Mouse (Mus musculus) intestine, embryonic 14.5 days (tissue): Measurements from ENCODE around the gene Litaf. TPM values are rescaled to one million over a fixed set of nuclear protein-coding genes. Genes with fewer than 3 reads are reported as not detected.
A peak's percentile ranks its signal among the peaks of the same experiment; 100 is the strongest.

Source experiments
- ATAC-seq: fragments of 200-750 bp; cut with Nextera tagmentation; replicated peaks from 2 replicates; pipeline ENCODE4 v1.8.0; 2017; ENCODE audit warnings: low read depth, moderate number of reproducible peaks, moderate TSS enrichment, moderate library complexity; ENCODE audit not compliant: low FRiP score, low TSS enrichment
- DNase-seq: peaks from one replicate; pipeline ENCODE4 v3.0.0-alpha.2; 2018; ENCODE audit warnings: low spot score
- H3K27ac ChIP-seq: fragments of 300-500 bp; sonication (generic); 2 replicates; pipeline ENCODE4 v1.5.1; 2014; ENCODE audit warnings: low read depth, mild to moderate bottlenecking, control low read depth
- H3K27me3 ChIP-seq: fragments of 300-500 bp; sonication (generic); replicated peaks from 2 replicates; pipeline ENCODE4 v1.6.1; 2014; ENCODE audit warnings: low read length, control low read depth; ENCODE audit not compliant: control insufficient read depth, insufficient read depth
- H3K36me3 ChIP-seq: fragments of 300-500 bp; sonication (generic); 2 replicates; pipeline ENCODE4 v1.6.1; 2014; ENCODE audit warnings: low read length, control low read depth; ENCODE audit not compliant: control insufficient read depth, insufficient read depth
- H3K4me1 ChIP-seq: fragments of 300-500 bp; sonication (generic); replicated peaks from 2 replicates; pipeline ENCODE4 v1.6.1; 2014; ENCODE audit warnings: low read length, control low read depth, mixed read lengths; ENCODE audit not compliant: control insufficient read depth, insufficient read depth
- H3K4me2 ChIP-seq: fragments of 300-500 bp; sonication (generic); 2 replicates; pipeline ENCODE4 v1.6.1; 2014; ENCODE audit warnings: low read length
- H3K4me3 ChIP-seq: fragments of 300-500 bp; sonication (generic); 2 replicates; pipeline ENCODE4 v1.5.1; 2014; ENCODE audit warnings: low read depth, low read length, control low read depth, mixed read lengths
- H3K9ac ChIP-seq: fragments of 300-500 bp; sonication (generic); 2 replicates; pipeline ENCODE4 v1.6.1; 2014; ENCODE audit warnings: mild to moderate bottlenecking, low read length
- H3K9me3 ChIP-seq: fragments of 300-500 bp; sonication (generic); 2 replicates; pipeline ENCODE4 v1.6.1; 2016; ENCODE audit warnings: low read length, control low read depth; ENCODE audit not compliant: control insufficient read depth
- WGBS: fragments of 180-500 bp; shearing (Covaris S2); extraction: QIAGEN DNeasy Blood & Tissue Kit; methylation state at CpG from one replicate; pipeline ENCODE4 v1.1.7; 2014; 5-methylcytosine and 5-hydroxymethylcytosine counted together
- polyA plus RNA-seq: library from polyadenylated mRNA; unstranded; fragments of >200 nt; fragmentation: Nextera tagmentation; extraction: Ambion mirVana; gene quantifications from 2 replicates; pipeline ENCODE4 v1.2.1, GENCODE M21; 2014

The Litaf gene
- polyA plus RNA-seq, 1 experiment from 2014 or later: 106 TPM

DNA sequence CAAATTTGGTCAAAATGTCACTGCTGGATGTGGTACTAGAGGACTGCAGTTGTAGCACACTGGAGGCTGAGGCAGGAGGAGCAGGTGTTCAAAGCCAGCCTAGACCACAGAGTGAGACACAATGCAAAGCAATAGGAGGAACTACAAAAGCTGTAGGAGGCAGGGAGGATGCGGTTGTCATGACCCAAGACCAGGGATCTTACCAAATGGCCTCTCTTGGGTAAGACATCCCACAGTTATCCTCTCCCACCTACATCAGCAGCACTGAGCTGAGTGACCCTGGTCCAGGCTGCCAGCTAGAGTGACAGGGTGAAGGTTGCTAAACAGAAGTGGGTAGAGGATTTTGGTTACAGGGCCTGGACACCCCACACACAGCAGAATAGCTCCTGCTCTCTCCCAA, 138.9 kb downstream of the Litaf start:
- Histone ChIP-seq H3K36me3 (no peaks in the 10 kb centered on the region), H3K4me2 (no peak overlapping the region), H3K9ac (no peak overlapping the region), H3K4me3 (no peak overlapping the region), H3K4me1 (0 out of 2 replicates have a peak, but pooled peaks cover 6% of the 10 kb centered on the region), H3K27me3 (no peaks in the 10 kb centered on the region), H3K9me3 (peaks cover 7% of the 10 kb centered on the region; the same call in 1 of the 2 replicates), H3K27ac (no peak overlapping the region)
- no peak for ATAC-seq
- no peak for DNase-seq
- 95% methylated on average over 1 of the region's 1 CpGs for WGBS

- DNase-seq (no peak), ATAC-seq (no peak)
- Histone ChIP-seq H3K27me3 (no peaks in the 10 kb centered on the region), H3K4me1 (0 out of 2 replicates have a peak, but pooled peaks cover 6% of the 10 kb centered on the region), H3K27ac (0 out of 2 replicates have a peak overlapping the region, but pooled peaks have one; percentile 27), H3K4me3 (no peak overlapping the region), H3K36me3 (no peaks in the 10 kb centered on the region), H3K9me3 (peaks cover 7% of the 10 kb centered on the region; the same call in 1 of the 2 replicates), H3K9ac (no peak overlapping the region), H3K4me2 (no peak overlapping the region)
- 32% methylated on average over 7 of the region's 7 CpGs for WGBS
These were observed 140.3 kb downstream of the Litaf start for GRCm38 (mm10) chr16:10925591-10926180.

DNA sequence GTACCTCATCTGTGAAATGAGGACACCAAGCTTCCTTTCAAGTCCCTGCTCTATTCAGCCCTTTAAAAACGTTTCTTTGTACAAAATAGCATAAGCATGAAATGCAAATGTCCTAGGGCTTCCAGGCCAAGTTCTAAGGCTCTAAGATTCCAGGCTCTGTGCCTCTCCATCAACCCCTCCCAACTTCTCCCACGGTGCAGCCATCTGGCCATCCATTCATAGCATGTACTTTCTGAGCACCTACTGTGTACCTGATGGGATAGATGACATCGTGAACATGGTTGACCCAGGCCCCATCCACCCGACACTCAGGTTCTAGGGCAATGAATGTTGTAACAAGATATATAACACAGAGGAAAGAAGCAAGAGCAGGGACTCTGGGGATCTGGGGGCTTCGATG, 142.4 kb downstream of the Litaf start:
- peaks cover 10% of the 10 kb centered on the region; the same call in 1 of the 2 replicates for H3K4me1 ChIP-seq
- ATAC-seq: no peak

GRCm38 (mm10) chr16:10919856-10920255, 146.1 kb downstream of the Litaf start:
- Histone ChIP-seq H3K4me2 (no peak overlapping the region), H3K9me3 (no peaks in the 10 kb centered on the region), H3K27me3 (no peaks in the 10 kb centered on the region), H3K4me1 (peaks cover 4% of the 10 kb centered on the region; the same call in 1 of the 2 replicates), H3K36me3 (no peaks in the 10 kb centered on the region), H3K27ac (no peak overlapping the region), H3K9ac (no peak overlapping the region), H3K4me3 (no peak overlapping the region)
- no peak for DNase-seq
- no peak for ATAC-seq

More for the DNA sequence above, 142.4 kb downstream of the Litaf start:
- H3K36me3 ChIP-seq: no peaks in the 10 kb centered on the region
- H3K4me3 ChIP-seq: no peak overlapping the region
- no peaks in the 10 kb centered on the region for H3K9me3 ChIP-seq
- H3K27me3 ChIP-seq: no peaks in the 10 kb centered on the region
- no peak overlapping the region for H3K4me2 ChIP-seq
- 81% methylated on average over 5 of the region's 5 CpGs for WGBS
- no peak for DNase-seq
- no peak overlapping the region for H3K9ac ChIP-seq
- H3K27ac ChIP-seq: no peak overlapping the region

- H3K27ac ChIP-seq: no peak overlapping the region
- H3K4me1 ChIP-seq: peaks cover 4% of the 10 kb centered on the region; the same call in 1 of the 2 replicates
- H3K9ac ChIP-seq: no peak overlapping the region
- no peaks in the 10 kb centered on the region for H3K36me3 ChIP-seq
- no peaks in the 10 kb centered on the region for H3K27me3 ChIP-seq
- H3K4me3 ChIP-seq: no peak overlapping the region
- no peak overlapping the region for H3K4me2 ChIP-seq
- DNase-seq: no peak
- 29% methylated on average over 3 of the region's 3 CpGs for WGBS
- ATAC-seq: no peak; the same call in 1 of the 2 replicates
- H3K9me3 ChIP-seq: no peaks in the 10 kb centered on the region
These were observed 149.7 kb downstream of the Litaf start for GRCm38 (mm10) chr16:10916271-10916670.

DNA sequence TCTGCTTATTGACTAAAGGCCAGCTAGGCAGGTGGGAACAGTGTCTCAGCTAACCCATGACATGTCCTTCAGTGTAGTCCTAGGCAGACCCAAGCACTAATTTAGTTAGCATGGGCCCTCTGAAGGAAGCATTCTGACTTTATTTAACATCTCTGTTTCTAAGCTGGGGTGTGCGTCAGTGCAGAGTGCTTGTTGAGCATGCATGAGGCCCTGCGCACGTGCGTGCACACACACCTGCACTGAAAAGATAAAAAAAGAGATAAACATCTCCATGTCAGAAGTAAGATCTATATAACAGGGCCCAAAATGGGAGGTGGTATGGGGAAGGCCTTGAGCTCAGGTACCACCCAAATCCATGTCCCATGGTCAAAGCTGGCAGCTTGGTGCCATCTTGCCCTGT, 150.9 kb downstream of the Litaf start:
- H3K36me3 ChIP-seq: no peaks in the 10 kb centered on the region
- no peak overlapping the region for H3K4me2 ChIP-seq
- no peak overlapping the region for H3K4me3 ChIP-seq
- no peak for DNase-seq
- no peaks in the 10 kb centered on the region for H3K27me3 ChIP-seq
- H3K9ac ChIP-seq: no peak overlapping the region
- ATAC-seq: no peak
- H3K27ac ChIP-seq: no peak overlapping the region
- WGBS: 92% methylated on average over 4 of the region's 4 CpGs
- H3K4me1 ChIP-seq: peaks cover 4% of the 10 kb centered on the region; the same call in 1 of the 2 replicates
- no peaks in the 10 kb centered on the region for H3K9me3 ChIP-seq

DNA sequence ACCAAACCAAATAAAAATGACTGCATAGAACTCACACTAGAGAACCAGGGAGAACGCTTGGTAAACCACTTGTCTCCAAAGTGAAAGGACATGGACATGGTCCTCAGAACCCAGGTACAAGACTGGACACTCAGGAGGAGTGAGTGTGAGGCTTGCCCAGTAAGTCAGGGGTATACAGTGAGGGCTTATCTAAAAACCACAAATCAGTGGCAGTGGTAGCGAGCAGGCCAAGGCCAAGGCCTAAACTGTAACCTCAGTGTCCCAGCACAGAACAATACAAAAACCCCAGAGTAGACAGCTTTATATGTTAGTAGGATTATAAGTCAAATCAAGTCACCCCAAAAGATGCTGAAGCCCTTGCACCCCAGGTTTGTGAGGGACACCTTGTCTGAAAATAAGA, 154.9 kb downstream of the Litaf start:
- Histone ChIP-seq H3K9ac (no peak overlapping the region), H3K27ac (no peak overlapping the region), H3K4me1 (no peaks in the 10 kb centered on the region; the same call in 1 of the 2 replicates), H3K9me3 (no peaks in the 10 kb centered on the region), H3K27me3 (no peaks in the 10 kb centered on the region), H3K4me3 (no peak overlapping the region), H3K36me3 (no peaks in the 10 kb centered on the region), H3K4me2 (no peak overlapping the region)
- no peak for DNase-seq
- no peak for ATAC-seq
- 91% methylated on average over 2 of the region's 2 CpGs for WGBS

DNA sequence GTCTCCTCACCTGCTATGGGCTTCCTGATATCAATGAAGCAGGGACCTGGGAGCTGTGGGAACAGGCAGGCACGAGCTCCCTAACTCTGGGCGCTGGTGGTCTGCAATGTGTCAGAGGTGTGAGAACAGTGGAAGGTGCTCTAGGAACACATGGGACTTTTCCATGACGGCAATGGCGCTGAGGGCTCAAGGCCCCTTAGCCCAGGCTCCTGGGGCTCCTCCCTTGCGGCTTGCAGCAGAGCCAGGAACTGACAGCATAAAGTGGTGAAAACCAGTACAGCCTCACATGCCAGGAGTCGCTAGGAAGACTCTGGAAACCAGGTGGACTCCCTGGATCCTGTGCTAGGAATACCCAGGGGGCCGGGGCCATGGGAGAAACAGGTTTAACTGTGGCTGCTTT, 155.4 kb downstream of the Litaf start:
- Histone ChIP-seq H3K4me3 (no peak overlapping the region), H3K27ac (no peak overlapping the region), H3K9ac (no peak overlapping the region), H3K4me2 (no peak overlapping the region), H3K27me3 (no peaks in the 10 kb centered on the region), H3K9me3 (no peaks in the 10 kb centered on the region), H3K36me3 (no peaks in the 10 kb centered on the region), H3K4me1 (peaks cover 4% of the 10 kb centered on the region; the same call in 1 of the 2 replicates)
- DNase-seq (no peak), ATAC-seq (no peak)
- WGBS: 68% methylated on average over 7 of the region's 7 CpGs
